Comparison of ENCODE assay signal across 9 mouse cellular contexts in the genomic region with DNA sequence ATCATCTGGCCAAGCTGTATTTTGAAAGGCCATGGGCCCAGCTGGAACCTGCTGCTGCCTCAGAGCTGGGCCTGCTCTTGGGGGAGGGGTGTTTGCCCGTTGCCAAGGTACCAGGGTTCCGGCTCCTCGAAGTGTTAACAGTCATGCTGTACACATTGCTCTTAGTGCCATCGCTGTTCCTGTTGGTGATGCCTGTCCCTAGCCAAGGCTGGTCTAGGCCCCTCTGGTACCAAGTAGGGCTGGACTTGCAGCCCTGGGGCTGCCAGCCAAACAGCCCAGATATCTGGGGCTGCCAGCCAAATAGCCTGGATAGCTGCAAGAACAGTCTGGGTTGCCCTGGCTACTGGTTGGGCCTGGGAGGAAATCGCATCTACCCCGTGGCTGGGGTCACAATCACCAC. TPM values are rescaled to one million over a fixed set of nuclear protein-coding genes. Genes with fewer than 3 reads are reported as not detected.
A peak's percentile ranks its signal among the peaks of the same experiment; 100 is the strongest.
DNase-seq lines count a peak whose midpoint lies in the region.
"Had no signal": no experiment of that assay in that cellular context is flagged by ENCODE, and none has a peak within 500 bp of the region (broad histone marks: within the 10 kb centered on the region; RNA-seq: fewer than 3 reads in every experiment).

TSS of gene Tmem89 (plus strand) at position 129 of the 400 bp plus-strand sequence.

- DNase-seq in layer of hippocampus, adult 11-12 months (ENCODE audit: low spot score): peak; percentile 56
- no peak for DNase-seq in layer of hippocampus, adult 9-10 months (ENCODE audit: low spot score)
- peak; percentile 16 for DNase-seq in fibroblast of lung, adult 2 months (ENCODE audit: low read depth)
- peak; percentile 65 to 77 for DNase-seq in layer of hippocampus, adult 8-10 months (ENCODE audit: low spot score in 2 of 2)
- DNase-seq in right cerebral cortex, adult 2 months (ENCODE audit: low spot score in 2 of 2): peak; percentile 34 to 51
- no peak for DNase-seq in kidney, postnatal 4 days
- no peak for DNase-seq in ovary, postnatal 10 days (ENCODE audit: low spot score)
- no peak for DNase-seq in thymus, postnatal 10 days (ENCODE audit: low spot score in 2 of 2)
- DNase-seq: kidney, adult 11 months had no signal

RNA-seq across cellular contexts. Expression of gene Tmem89, which starts in this region (rescaled TPM):
- total RNA-seq in layer of hippocampus, adult 8-10 months (2022): under 1 TPM in 1 of 4 experiments, not detected in 3; 0.78 TPM

Comparison
In these comparisons a context has a peak if more than half of its experiments do, and no peak if none do; other contexts are left out.
1. DNase-seq: peak in layer of hippocampus, adult 11-12 months (single experiment), fibroblast of lung, adult 2 months (single experiment) and right cerebral cortex, adult 2 months (2 of 2); none in layer of hippocampus, adult 9-10 months (single experiment), kidney, postnatal 4 days (0 of 2), ovary, postnatal 10 days (single experiment) and thymus, postnatal 10 days (0 of 2).
2. Peak in DNase-seq in layer of hippocampus, adult 8-10 months; RNA of the gene not detected or under 1 TPM.